Mouse (Mus musculus) heart, embryonic 10.5 days (tissue): ENCODE measurements at regions not wholly inside any gene's neighbourhood (a gene's known extent, or its start where the extent isn't known, plus 50 kb on each side); places are given as distances from the start of the nearest gene placed in this dataset.

Experiments used
- DNase-seq: peaks from one replicate; pipeline ENCODE4 v3.0.0-alpha.2; 2017; ENCODE audit warnings: low spot score
- H3K27ac ChIP-seq: fragments of 300-500 bp; sonication (generic); 2 replicates; pipeline ENCODE4 v1.5.1; 2016; ENCODE audit warnings: mild to moderate bottlenecking
- H3K27me3 ChIP-seq: fragments of 300-500 bp; sonication (generic); 2 replicates; pipeline ENCODE4 v1.6.1; 2016; ENCODE audit warnings: mild to moderate bottlenecking; ENCODE audit not compliant: poor library complexity, insufficient read depth, severe bottlenecking
- H3K36me3 ChIP-seq: fragments of 300-500 bp; sonication (generic); 2 replicates; pipeline ENCODE4 v1.6.1; 2016; ENCODE audit warnings: mild to moderate bottlenecking, moderate library complexity
- H3K4me1 ChIP-seq: fragments of 300-500 bp; sonication (generic); 2 replicates; pipeline ENCODE4 v1.6.1; 2016; ENCODE audit warnings: mild to moderate bottlenecking
- H3K4me3 ChIP-seq: fragments of 300-500 bp; sonication (generic); 2 replicates; pipeline ENCODE4 v1.5.1; 2016; ENCODE audit warnings: mild to moderate bottlenecking, moderate library complexity
- H3K9me3 ChIP-seq: fragments of 300-500 bp; sonication (generic); 2 replicates; pipeline ENCODE4 v1.6.1; 2016; ENCODE audit warnings: mild to moderate bottlenecking, moderate library complexity
- WGBS: fragments of 180-500 bp; shearing (Covaris S2); methylation state at CpG from one replicate; pipeline ENCODE4 v1.1.7; 2016; 5-methylcytosine and 5-hydroxymethylcytosine counted together

DNA sequence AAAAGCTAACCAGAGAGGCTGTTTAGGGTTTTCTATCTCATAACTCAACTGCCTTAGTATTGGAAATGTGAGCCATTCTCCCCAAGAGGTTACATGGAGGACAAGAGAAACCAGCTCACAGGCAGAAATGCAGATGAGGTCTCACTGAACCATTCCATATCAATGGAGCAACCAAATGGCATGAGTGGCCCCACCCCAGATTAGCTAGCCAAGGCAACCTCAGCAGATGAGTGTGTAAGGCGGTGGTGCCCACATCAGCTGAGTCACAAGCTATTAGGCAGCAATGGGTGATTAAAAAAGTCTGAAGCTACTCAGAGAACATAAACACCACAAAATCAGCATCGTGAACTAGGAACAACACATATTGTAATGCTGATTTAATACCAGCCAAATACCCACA lies 133.2 kb downstream of the Lpin1 start:
- WGBS = 78% methylated on average over 2 of the region's 2 CpGs
- Histone ChIP-seq H3K36me3 (no peaks in the 10 kb centered on the region), H3K4me3 (no peak overlapping the region), H3K27me3 (no peaks in the 10 kb centered on the region), H3K9me3 (no peaks in the 10 kb centered on the region), H3K4me1 (no peaks in the 10 kb centered on the region), H3K27ac (no peak overlapping the region)
- no peak for DNase-seq

GRCm38 (mm10) chr12:16474361-16475080 lies 136.2 kb downstream of the Lpin1 start:
- no peaks in the 10 kb centered on the region for H3K36me3 ChIP-seq
- WGBS = 72% methylated on average over 4 of the region's 4 CpGs
- no peaks in the 10 kb centered on the region for H3K9me3 ChIP-seq
- no peaks in the 10 kb centered on the region for H3K4me1 ChIP-seq
- no peak for DNase-seq
- H3K27me3 ChIP-seq = no peaks in the 10 kb centered on the region
- no peak overlapping the region for H3K4me3 ChIP-seq
- H3K27ac ChIP-seq = no peak overlapping the region

DNA sequence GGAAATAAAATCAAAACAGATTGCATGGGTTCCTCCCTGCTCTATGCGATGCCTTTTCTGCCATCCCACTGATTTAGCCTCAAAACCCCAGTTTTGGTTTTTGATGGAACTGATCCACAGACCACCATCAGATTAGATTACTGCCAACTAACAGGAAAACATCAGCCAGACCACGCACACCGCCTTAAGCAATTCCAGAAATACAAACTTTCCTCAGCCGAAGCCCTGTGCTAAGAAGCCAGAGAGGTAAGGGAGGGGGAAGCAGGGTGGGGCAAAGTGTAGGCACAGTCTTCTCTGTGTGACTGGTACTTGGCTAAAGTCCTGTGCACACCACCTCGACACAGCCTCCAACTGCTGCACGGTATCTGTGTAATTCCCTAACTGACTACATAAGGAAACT lies 153.3 kb downstream of the Lpin1 start:
- no peaks in the 10 kb centered on the region for H3K4me1 ChIP-seq
- no peak overlapping the region for H3K27ac ChIP-seq
- no peaks in the 10 kb centered on the region for H3K9me3 ChIP-seq
- H3K27me3 ChIP-seq = no peaks in the 10 kb centered on the region
- DNase-seq = no peak
- H3K4me3 ChIP-seq = no peak overlapping the region
- 79% methylated on average over 6 of the region's 6 CpGs for WGBS
- H3K36me3 ChIP-seq = no peaks in the 10 kb centered on the region

DNA sequence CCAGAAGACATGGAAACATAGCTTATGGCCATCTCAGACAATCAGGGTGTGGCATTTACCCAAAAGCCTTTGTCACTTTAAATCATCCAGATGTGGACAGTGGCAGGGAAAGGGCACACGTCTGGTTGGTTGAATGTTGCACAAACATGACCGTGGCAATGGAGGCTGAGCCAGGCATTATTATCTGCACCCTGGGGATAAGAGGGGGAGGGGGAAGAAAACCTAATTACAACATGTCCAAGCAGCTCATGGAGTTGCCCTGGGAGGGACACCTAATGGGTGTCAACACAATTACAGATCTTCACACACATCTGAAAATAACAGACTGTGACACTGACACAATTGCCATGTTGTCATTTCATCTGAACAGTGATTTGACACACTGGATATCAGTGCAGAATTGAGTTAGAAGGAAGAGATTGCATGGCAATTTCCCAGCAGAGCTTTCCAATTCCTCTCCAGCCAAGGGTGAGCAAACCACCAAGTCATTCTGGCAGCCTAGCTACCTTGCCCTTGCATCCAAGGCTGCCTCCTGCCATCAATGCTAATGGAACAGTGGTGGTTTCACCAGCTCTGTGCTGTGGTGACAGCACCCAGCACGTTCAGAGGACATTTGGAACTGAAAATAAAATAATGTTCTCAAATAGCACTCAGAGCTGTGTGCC lies 159.9 kb downstream of the Lpin1 start:
- Histone ChIP-seq H3K9me3 (no peaks in the 10 kb centered on the region), H3K4me3 (no peak overlapping the region), H3K36me3 (no peaks in the 10 kb centered on the region), H3K27me3 (no peaks in the 10 kb centered on the region), H3K27ac (no peak overlapping the region), H3K4me1 (no peaks in the 10 kb centered on the region)
- 69% methylated on average over 3 of the region's 3 CpGs for WGBS
- no peak for DNase-seq

DNA sequence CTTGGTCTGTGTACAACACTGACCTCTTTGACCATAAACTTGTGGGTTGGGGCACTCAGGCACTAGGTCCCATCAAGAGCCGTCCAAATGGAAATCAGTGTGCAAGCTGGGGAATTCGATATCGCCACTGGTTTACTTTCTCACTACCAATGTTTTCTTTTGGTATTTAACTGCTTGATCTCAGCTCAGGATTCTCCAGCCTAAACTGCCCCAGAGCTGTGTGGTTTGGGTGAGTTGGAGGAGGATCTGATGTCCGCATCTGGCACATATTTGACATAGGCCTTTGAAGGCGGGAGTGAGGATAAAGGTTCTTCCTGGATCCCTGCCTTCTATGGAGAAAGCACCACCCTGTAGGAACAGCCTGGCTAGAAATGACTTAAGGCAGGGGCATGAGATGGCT lies 172.0 kb downstream of the Lpin1 start:
- Histone ChIP-seq H3K27me3 (no peaks in the 10 kb centered on the region), H3K9me3 (no peaks in the 10 kb centered on the region), H3K36me3 (no peaks in the 10 kb centered on the region), H3K4me1 (no peaks in the 10 kb centered on the region), H3K27ac (no peak overlapping the region), H3K4me3 (no peak overlapping the region)
- DNase-seq = no peak
- 86% methylated on average over 5 of the region's 5 CpGs for WGBS

DNA sequence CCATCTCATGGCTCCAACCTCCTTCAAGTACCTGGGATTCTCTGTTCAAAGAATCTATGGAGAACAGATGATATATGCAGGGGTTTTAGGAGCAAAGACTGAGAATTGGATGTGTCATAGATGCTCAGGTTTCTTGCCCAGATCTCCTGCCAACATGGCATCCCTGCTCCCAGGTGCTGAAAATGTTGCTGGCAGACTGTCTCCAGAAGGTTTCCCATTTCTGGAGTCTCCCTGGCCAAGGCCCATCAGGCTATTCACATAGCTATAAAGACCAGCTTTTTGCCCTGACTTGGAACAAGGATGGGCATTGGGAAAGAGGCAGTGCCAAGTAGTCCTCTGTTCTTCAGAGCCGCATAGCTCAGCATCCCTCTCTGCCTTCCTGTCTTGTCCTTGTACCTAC lies 173.8 kb downstream of the Lpin1 start:
- H3K27ac ChIP-seq = no peak overlapping the region
- DNase-seq = no peak
- no peaks in the 10 kb centered on the region for H3K4me1 ChIP-seq
- no peaks in the 10 kb centered on the region for H3K27me3 ChIP-seq
- no peak overlapping the region for H3K4me3 ChIP-seq
- H3K36me3 ChIP-seq = no peaks in the 10 kb centered on the region
- 82% methylated on average over 1 of the region's 1 CpGs for WGBS
- no peaks in the 10 kb centered on the region for H3K9me3 ChIP-seq

GRCm38 (mm10) chr12:16436255-16436654 lies 174.5 kb downstream of the Lpin1 start:
- Histone ChIP-seq H3K27ac (no peak overlapping the region), H3K27me3 (no peaks in the 10 kb centered on the region), H3K9me3 (no peaks in the 10 kb centered on the region), H3K4me1 (no peaks in the 10 kb centered on the region), H3K36me3 (no peaks in the 10 kb centered on the region), H3K4me3 (no peak overlapping the region)
- 85% methylated on average over 1 of the region's 1 CpGs for WGBS
- no peak for DNase-seq

DNA sequence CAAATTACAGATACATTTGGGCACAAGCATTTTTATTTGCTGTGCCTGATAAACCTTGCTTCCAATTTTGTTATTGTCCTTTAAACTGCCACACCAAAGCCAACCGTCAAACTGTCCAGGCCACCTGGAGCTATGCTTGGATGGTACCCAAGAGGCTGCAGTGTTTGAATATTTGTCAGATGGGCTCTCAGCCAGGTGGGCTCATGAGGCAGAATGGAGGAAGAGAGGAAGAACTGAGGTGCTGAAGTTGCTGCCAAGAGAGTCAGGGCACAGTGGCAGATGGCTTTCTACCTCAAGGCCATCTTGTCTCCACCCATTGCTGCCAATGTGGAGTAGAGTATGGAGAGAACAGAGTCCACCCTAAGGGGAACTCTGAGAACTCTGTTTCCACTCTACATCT lies 176.0 kb downstream of the Lpin1 start:
- no peak for DNase-seq
- H3K4me1 ChIP-seq = no peaks in the 10 kb centered on the region
- no peaks in the 10 kb centered on the region for H3K9me3 ChIP-seq

GRCm38 (mm10) chr12:16434225-16434624 lies 176.5 kb downstream of the Lpin1 start:
- Histone ChIP-seq H3K4me1 (no peaks in the 10 kb centered on the region), H3K36me3 (no peaks in the 10 kb centered on the region), H3K27me3 (no peaks in the 10 kb centered on the region), H3K27ac (no peak overlapping the region), H3K9me3 (no peaks in the 10 kb centered on the region), H3K4me3 (no peak overlapping the region)
- DNase-seq = no peak
- 74% methylated on average over 1 of the region's 1 CpGs for WGBS

More for the DNA sequence above, 176.0 kb downstream of the Lpin1 start:
- Histone ChIP-seq H3K4me3 (no peak overlapping the region), H3K36me3 (no peaks in the 10 kb centered on the region), H3K27me3 (no peaks in the 10 kb centered on the region), H3K27ac (no peak overlapping the region)
- 90% methylated on average over 1 of the region's 1 CpGs for WGBS

- no peak for DNase-seq
- Histone ChIP-seq H3K4me3 (no peak overlapping the region), H3K4me1 (peaks cover 4% of the 10 kb centered on the region; the same call in 1 of the 2 replicates), H3K27me3 (no peaks in the 10 kb centered on the region), H3K27ac (no peak overlapping the region), H3K36me3 (no peaks in the 10 kb centered on the region), H3K9me3 (no peaks in the 10 kb centered on the region)
- WGBS = 85% methylated on average over 5 of the region's 5 CpGs
Observed at GRCm38 (mm10) chr12:16425980-16426379, 184.8 kb downstream of the Lpin1 start.

- no peaks in the 10 kb centered on the region for H3K27me3 ChIP-seq
- no peak for DNase-seq
- H3K36me3 ChIP-seq = no peaks in the 10 kb centered on the region
- H3K9me3 ChIP-seq = no peaks in the 10 kb centered on the region
- WGBS = 91% methylated on average over 4 of the region's 4 CpGs
- H3K4me3 ChIP-seq = no peak overlapping the region
- H3K4me1 ChIP-seq = peaks cover 4% of the 10 kb centered on the region; the same call in 1 of the 2 replicates
- H3K27ac ChIP-seq = no peak overlapping the region
Observed at GRCm38 (mm10) chr12:16424526-16424925, 186.2 kb downstream of the Lpin1 start.

- 80% methylated on average over 2 of the region's 2 CpGs for WGBS
- Histone ChIP-seq H3K9me3 (no peaks in the 10 kb centered on the region; the same call in 1 of the 2 replicates), H3K27ac (no peak overlapping the region), H3K27me3 (no peaks in the 10 kb centered on the region), H3K4me3 (no peak overlapping the region), H3K36me3 (no peaks in the 10 kb centered on the region), H3K4me1 (peaks cover 15% of the 10 kb centered on the region)
- no peak for DNase-seq
Observed at GRCm38 (mm10) chr12:16395720-16396119, 215.0 kb downstream of the Lpin1 start.

DNA sequence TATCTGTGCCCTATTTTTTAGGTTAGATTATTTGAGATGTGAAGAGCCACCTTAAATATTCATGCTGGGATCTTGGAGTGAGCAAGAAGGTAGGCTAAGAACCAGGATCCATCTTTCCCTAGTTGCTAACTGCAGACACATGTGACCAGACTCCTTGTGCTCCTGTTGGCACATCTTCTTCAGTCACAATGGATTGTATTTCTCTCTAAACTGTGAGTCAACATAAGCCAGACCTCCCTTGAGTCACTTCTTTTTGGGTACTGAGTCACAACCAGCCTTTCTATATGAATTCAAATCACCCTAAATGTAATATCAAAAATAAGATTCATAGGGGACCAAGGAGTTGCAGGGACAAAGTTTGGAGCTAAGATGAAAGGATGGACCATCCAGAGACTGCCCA lies 217.9 kb downstream of the Lpin1 start:
- DNase-seq = no peak
- H3K36me3 ChIP-seq = no peaks in the 10 kb centered on the region
- no peaks in the 10 kb centered on the region for H3K27me3 ChIP-seq
- peaks cover 15% of the 10 kb centered on the region for H3K4me1 ChIP-seq
- H3K27ac ChIP-seq = peak overlapping the region; percentile 75; the same call in 1 of the 2 replicates
- no peak overlapping the region for H3K4me3 ChIP-seq
- H3K9me3 ChIP-seq = no peaks in the 10 kb centered on the region; the same call in 1 of the 2 replicates
